Mouse (Mus musculus) kidney, adult 8-10 months (tissue): ENCODE data around the gene Icam1.
"Not testable (repeated sequence)": the region's sequence is repeated elsewhere in the genome, so short reads cannot be mapped to it uniquely, and the experiment has no call there.

ENCODE experiments used
- DNase-seq, 2 experiments: peaks; one replicate each; pipeline ENCODE4 v3.0.0; 2022

Gene Icam1

DNA sequence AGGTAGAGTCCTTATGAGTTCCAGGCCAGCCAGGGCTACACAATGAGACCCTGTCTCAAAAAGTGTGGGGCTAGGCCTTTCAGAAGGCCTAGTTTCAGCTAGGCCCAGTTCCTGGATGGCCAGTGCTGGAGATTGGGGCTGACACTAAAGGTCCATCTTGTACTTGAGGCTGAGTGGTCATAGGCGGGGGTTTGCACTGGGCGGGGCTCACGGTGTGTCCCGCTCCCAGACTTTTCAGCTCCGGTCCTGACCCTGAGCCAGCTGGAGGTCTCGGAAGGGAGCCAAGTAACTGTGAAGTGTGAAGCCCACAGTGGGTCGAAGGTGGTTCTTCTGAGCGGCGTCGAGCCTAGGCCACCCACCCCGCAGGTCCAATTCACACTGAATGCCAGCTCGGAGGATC, 11.1 kb downstream of the Icam1 start:
- DNase-seq, result no peak

DNA sequence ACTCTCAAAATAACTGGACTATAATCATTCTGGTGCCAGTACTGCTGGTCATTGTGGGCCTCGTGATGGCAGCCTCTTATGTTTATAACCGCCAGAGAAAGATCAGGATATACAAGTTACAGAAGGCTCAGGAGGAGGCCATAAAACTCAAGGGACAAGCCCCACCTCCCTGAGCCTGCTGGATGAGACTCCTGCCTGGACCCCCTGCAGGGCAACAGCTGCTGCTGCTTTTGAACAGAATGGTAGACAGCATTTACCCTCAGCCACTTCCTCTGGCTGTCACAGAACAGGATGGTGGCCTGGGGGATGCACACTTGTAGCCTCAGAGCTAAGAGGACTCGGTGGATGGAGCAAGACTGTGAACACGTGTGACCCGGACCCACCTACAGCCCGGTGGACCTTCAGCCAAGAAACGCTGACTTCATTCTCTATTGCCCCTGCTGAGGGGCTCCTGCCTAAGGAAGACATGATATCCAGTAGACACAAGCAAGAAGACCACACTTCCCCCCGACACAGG, 12.0 kb downstream of the Icam1 start:
- no peak for DNase-seq

DNA sequence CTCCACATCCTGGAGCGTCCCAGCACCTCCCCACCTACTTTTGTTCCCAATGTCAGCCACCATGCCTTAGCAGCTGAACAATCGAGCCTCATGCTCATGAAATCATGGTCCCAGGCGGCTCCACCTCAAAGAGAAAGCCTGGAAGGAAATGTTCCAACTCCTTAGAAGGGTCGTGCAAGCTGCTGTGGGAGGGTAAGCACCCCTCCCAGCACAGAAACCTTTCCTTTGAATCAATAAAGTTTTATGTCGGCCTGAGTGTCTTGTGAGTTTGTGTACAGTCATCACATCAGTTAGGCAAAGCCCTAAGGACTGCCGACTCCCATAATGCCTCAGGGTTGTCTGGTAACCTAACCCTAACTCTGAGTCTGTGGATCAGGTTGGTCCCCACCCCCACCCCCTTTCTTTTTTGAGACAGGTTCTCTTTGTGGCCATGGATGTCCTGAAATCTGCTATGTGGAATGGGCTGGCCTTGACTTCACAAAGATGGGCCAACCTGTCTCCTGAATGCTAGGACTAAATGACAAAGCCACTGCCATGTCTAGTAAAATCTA, 12.8 kb downstream of the Icam1 start:
- DNase-seq, result no peak

DNA sequence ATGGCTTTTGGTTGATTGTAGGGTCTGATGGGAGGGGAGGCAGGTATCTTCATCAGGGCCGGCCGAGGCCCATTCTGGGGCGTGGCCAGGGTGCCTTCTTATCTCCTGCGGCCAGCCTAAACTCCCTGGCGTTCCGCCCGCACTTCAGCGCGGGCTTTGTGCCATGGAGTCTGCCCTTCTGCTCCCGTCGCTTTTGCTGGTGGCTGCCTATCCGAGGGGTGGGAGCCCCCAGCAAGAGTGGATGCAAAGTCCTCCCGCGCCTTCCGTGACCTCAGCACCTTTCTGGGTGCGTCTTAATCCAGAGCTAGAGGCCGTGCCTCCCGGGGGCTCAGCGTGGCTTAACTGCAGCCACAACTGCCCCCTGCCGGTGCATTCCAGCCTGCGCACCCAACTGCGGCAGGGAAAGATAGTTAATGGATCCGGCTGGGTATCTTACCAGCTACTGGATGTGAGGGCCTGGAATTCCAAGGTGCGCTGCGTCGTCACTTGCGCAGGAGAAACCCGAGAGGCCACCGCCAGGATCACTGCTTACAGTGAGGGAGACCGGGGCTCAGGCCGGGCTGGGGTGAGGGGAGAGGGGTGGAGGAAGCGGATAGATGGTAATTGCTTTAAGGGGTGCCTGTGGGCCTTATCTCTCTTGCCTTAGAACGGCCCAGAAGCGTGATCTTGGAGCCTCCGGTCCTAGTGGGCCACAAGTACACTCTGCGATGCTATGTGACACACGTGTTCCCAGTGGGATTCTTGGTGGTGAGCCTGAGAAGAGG, 13.7 kb downstream of the Icam1 start, which contains the start of gene Icam4:
TSS of gene Icam4 (plus strand) at position 83 of the 764 bp plus-strand sequence.
- peak; percentile 73 to 85 for DNase-seq

DNA sequence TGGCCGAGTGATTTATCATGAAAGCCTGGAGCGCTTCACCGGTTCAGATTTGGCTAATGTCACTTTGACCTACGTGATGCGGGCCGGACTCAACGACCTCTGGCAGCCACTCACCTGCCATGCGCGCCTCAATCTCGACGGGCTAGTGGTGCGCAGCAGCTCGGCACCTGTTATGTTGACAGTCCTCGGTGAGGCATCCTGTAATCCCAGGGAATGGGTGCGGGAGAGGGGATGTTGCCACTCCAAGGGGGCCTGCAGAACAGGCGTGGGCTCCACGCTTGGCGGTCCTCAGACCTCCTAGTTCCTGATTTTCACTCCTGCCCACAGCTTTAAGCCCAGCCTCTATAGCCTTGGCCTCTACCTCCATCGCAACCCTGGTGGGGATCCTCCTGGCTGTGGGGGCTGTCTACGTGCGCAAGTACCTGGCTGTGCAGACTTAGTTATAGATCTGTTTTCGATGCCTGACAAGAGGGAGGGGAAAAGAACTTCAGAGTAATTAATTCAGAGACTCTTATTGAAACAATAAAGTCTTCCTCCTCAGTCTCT, 14.3 kb downstream of the Icam1 start:
- no peak for DNase-seq

DNA sequence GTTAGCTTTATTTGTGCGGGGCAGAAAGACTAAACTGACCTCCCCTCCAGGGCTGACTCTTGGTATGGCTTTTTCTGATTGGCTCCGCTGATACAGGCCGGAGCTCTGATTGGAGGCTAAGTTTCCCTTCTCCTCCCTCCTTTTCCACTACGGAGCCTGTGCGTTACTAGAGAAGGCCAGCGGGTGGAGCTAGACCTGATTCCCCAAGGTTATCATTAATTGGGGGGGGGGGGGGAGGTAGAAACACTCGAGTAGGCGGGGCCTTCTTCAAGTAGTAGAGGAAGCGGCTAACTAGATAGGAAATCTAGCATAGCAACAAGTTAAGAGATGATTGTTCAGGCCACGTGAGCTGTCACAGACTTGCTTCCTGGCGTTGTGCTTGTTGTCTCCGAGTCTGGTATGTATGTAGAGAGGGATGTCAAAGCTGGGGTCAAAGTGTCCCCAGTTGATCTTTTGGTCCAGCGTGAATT, 15.0 kb downstream of the Icam1 start:
- peak; percentile 92 to 93 for DNase-seq

DNA sequence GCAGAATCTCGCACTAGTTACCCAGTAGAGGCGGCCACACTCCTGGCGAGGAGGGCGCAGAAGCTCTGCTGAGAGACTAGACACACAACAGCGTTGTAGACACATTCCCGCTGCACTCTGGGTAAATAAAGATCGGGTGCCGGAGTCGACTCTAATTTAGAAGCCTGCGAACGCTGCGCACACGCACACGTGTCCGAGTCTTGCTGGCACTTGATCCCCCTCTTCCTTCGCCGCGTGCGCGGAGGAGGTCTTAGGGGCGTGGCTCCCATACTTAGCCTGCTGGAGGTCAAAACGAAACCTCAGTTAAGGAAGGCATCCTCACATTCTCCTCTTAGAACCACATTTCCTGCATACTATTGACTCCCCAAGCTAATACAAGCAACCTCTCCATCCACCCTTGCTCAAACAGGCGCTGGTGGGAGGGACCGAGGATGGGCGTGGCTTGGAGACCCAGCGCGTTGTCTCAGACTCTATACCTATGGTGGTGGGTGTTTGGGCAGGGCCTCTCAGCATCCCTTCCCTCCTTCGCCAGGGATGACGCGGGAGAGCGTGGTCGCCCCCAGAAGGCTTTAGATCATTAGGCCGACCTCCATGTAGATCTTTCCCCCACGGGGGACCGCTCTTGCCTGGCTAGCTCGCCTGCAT, 15.6 kb downstream of the Icam1 start:
- DNase-seq, result peak; percentile 45 to 59

DNA sequence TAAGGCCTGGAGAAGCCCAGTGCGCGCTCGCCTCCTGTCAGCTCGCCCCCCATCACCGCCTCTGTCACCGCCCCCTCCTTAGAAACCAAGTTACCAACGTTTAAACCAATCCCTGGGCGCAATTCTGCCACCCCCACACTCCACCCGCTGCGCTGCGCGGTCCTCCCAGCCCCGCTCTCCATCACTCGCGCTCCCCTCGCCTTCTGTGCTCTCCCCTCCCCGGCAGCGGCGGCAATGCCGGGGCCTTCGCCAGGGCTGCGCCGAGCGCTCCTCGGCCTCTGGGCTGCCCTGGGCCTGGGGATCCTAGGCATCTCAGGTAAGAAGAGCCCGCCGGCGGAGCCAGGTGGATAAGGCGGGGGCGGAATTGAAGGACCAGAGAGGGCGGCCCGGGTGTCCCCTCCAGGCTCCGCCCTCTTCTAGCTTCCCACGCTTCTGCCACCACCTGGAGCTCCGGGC, 16.1 kb downstream of the Icam1 start, which contains the start of gene Icam5:
TSS of gene Icam5 (plus strand) at position 178 of the 456 bp plus-strand sequence.
- DNase-seq, result no peak

DNA sequence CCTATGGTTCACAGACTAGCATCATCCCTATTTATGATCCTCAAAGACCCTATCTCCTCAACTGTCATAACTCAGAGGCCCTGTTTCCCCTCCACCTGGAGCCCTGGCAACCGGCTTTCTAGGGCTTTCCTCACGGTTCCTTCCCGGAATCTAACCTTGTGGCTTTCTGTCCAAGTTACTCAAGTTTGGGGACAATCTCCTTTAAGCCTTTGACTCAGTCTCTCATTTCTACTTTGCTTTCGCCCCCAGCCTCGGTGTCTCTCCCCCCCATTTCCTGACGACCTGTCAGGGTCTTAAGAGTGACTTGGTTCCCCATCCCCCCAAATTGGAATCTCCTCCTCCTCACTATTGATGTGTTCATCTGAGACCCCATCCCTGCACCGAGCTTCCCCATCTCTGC, 16.7 kb downstream of the Icam1 start:
- DNase-seq, result no peak

DNA sequence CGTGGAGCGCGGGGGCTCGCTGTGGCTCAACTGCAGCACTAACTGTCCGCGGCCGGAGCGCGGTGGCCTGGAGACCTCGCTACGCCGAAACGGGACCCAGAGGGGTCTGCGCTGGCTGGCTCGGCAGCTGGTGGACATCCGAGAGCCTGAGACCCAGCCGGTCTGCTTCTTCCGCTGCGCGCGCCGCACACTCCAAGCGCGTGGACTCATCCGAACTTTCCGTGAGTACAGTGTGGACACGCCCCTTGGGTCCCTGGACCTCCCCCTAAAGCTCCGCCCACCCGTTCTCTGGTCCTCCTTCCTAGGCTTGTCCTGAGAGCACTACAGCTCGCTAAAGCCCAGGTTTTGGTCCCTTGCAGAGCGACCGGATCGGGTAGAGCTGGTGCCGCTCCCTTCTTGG, 17.4 kb downstream of the Icam1 start:
- DNase-seq, result peak; percentile 88 to 93

DNA sequence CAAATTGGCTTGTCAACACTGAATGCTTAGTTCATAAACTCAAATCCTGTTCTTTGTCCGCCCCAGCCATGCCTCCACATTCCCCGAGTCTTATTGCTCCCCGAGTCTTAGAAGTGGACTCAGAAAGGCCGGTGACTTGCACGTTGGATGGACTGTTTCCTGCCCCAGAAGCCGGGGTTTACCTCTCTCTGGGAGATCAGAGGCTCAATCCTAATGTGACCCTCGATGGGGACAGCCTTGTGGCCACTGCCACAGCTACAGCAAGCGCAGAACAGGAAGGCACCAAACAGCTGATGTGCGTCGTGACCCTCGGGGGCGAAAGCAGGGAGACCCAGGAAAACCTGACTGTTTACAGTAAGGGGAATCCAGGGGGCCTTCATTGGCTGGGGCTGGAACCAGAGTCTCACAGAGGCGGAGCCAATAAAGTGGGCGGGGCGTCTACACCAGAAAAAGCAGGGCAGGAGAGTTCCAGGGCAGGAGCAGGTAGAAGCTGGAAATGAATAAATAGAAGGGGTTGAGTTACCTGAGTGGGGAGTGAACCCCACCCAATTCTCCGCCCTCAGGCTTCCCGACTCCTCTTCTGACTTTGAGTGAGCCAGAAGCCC, 18.8 kb downstream of the Icam1 start:
- DNase-seq, result no peak

DNA sequence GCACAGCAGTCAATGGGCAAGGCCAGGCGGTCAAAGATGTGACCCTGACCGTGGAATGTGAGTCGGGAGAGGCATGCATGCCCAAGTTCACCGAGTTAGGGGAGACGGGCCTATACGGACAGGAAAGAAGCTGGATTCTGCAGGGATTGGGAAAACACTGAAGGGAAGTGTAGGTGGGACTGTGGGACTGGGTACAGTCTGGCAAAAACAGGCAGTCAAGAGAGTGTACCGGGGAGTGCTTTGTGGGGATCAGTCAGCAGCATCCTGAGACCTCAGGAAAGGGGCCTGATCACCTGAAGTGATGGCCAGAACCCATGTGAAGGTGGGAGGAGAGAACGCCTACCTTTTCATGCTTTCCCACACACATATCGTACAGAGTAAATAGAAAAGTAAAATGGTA, 19.8 kb downstream of the Icam1 start:
- DNase-seq, result no peak

DNA sequence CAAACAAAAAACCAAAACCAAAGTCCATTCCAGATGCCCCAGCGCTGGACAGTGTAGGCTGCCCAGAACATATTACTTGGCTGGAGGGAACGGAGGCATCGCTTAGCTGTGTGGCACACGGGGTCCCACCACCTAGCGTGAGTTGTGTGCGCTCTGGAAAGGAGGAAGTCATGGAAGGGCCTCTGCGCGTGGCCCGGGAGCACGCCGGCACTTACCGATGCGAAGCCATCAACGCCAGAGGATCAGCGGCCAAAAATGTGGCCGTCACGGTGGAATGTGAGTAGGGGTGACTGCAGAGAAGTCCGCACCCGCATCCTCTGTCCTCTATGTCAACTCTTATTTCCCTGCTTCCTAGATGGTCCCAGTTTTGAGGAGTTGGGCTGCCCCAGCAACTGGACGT, 20.4 kb downstream of the Icam1 start:
- DNase-seq, result no peak

DNA sequence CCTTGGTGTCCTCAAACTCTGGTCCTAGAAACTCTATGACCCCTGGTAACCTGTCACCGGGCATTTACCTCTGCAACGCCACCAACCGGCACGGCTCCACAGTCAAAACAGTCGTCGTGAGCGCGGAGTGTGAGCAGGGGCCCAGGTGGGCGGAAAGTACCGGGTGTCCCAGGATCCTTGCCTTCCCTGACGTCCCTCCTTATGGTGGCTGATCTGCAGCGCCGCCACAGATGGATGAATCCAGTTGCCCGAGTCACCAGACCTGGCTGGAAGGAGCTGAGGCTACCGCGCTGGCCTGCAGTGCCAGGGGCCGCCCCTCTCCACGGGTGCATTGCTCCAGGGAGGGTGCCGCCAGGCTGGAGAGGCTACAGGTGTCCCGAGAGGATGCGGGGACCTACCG, 20.9 kb downstream of the Icam1 start:
- no peak for DNase-seq

DNA sequence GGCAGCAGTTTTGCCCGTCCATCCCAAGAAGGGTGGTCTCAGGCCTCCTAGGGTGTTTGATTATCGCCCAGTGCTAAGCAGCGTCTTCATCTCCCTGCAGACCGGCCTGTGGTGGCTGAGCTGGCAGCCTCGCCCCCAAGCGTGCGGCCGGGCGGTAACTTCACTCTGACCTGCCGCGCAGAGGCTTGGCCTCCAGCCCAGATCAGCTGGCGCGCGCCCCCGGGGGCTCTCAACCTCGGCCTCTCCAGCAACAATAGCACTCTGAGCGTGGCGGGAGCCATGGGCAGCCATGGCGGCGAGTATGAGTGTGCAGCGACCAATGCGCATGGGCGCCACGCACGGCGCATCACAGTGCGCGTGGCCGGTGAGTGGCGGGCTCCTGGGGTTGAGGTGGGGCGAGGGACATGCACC, 21.7 kb downstream of the Icam1 start:
- DNase-seq, result no peak

DNA sequence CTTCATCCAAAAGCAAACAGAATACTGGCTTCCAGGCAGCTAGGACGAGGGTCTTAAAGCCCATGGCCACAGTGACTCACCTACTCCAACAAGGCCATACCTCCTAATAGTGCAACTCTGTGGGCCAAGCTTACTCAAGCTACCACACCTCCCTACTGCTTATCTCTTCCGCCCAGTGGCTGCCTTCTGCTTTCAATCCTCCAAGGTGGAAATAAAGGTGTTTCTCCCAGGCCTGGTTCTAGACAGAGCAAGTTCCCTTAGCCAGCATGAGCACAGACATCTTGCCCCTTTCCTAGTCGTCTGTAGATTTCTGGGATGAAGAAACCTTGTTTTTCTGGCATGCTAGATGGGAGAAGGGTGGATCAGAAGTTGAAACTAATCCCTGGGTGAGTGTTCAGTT, 24.0 kb downstream of the Icam1 start:
- no peak for DNase-seq

DNA sequence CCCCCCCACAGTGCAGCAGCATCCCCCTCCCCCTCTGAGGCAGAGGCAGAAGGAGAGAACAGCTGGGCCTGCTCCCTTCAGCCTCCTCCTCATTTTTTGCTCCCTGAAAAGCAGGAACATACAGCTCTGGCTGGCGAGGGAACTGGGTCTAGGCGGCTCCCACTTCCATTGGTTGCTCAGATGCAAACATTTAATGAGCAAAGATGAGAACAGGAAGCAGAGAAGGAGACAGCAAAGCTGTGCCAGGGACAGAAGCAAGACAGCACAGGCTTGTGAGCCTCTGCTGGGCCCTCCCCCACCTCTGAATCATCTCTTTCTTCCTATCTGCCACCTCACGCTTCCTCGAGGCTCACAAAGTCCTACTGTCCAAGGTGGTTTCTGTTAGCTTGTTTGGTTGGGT, 25.5 kb downstream of the Icam1 start:
- no peak for DNase-seq

DNA sequence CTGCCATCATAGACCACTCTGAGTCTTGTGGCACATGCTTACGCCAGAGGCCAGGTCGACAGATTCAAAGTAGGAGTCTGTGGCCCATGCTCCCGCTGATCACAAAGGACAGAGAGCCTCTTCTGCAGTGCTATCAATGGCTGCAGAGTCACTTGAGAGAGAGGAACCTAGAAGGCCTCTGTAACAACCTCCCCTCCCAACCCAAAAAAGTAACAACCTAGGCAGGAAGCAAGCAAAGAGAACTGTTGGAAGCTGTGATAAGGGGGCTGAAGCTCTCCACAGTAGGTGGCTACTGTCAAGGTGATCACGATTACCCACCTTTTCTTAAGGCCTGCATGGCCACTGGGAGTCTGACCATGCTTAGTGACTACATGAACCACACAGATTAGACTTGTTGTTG, 27.8 kb downstream of the Icam1 start:
- no peak for DNase-seq

DNA sequence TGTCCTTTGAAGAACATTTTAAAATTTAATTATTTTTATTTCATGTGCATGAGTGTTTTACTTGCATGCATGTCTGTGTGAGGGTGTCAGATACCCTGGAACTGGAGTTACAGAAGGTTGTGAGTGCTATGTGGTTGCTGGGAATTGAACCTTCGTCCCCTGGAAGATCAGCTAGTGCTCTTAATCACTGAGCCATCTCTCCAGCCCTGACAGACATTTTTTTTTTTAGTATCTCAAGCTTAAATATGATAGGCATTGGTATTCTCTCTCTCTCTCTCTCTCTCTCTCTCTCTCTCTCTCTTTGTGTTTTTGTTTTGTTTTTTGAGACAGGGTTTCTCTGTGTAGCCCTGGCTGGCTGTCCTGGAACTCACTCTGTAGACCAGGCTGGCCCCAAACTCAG, 29.0 kb downstream of the Icam1 start:
- not testable (repeated sequence) for DNase-seq

DNA sequence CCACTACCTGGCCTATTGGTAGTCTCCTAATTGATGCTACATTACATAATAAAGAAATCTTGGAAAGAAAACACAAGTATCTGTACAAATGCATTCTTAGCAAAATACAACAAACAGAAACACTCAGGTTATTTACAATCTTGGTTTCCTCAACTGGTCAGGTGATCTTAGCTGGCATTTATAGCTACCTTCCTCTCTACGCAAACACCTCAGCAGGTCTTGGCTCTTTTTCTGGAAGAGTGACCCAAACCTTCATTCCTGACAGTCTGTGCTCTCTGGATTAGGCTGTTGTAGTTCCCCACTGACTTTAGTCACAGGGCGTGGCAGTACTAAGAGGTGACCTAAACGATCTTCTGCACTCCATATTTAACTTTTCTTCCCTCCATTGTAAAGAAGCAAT, 29.4 kb downstream of the Icam1 start:
- no peak for DNase-seq

DNA sequence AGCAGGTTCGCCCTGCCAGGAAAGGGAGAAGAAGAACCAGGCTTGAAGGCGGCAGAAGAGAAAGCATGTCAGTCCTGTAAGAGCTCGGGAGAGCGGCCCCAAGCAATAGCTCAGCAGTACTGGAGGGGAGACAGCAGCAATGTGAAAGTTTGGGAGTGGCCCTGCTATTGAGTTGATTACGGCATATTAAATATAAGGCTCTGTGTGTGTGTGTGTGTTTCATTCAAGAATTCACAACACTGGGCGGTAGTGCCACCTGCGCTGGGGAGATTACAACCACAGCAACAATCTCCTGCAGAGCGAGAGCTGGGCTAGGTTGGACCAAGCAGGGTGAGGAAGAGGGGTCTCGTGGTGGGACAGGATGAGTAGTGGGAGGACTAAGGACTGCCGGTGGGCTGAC, 35.8 kb downstream of the Icam1 start:
- no peak for DNase-seq

DNA sequence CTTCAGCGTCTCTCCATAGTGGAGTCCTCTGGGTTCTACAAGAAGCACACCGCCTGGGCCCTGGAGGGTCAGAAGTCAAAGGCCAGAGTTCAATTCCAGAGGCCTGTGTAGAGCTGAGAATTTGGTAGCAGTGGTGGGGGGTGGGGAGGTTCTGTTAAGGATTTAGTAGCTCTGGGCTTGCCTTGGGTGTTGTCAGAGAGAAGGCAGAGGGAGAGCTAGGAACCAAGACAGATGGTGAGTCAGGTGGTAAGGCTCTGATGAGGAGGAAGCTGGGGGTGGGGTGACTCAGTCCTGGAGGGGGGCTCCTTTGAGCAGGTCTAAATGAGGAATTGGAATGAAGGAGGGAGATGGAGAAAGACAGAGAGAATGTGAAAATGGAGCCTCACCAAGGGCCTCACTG, 47.1 kb downstream of the Icam1 start:
- DNase-seq, result no peak
